Mouse (Mus musculus) lung, postnatal 0 days (tissue): ENCODE measurements around the gene Mff. TPM values are rescaled to one million over a fixed set of nuclear protein-coding genes. Genes with fewer than 3 reads are reported as not detected.

Source experiments
- ATAC-seq: fragments of 200-750 bp; cut with Nextera tagmentation; 2 replicates; pipeline ENCODE4 v1.8.0; 2017; ENCODE audit warnings: moderate library complexity
- DNase-seq: peaks from one replicate; pipeline ENCODE4 v3.0.0-alpha.2; 2016; ENCODE audit warnings: low spot score
- H3K27ac ChIP-seq: fragments of 300-500 bp; sonication (generic); 2 replicates; pipeline ENCODE4 v1.5.1; 2014; ENCODE audit warnings: antibody characterized with exemption, mild to moderate bottlenecking, low read length, mixed read lengths
- H3K27me3 ChIP-seq: fragments of 300-500 bp; sonication (generic); replicated peaks from 2 replicates; pipeline ENCODE4 v1.6.1; 2014; ENCODE audit warnings: low read length, mixed read lengths; ENCODE audit not compliant: insufficient read depth
- H3K36me3 ChIP-seq: fragments of 300-500 bp; sonication (generic); 2 replicates; pipeline ENCODE4 v1.6.1; 2014; ENCODE audit warnings: low read length, mixed read lengths; ENCODE audit not compliant: insufficient read depth
- H3K4me1 ChIP-seq: fragments of 300-500 bp; sonication (generic); 2 replicates; pipeline ENCODE4 v1.6.1; 2014; ENCODE audit warnings: antibody characterized with exemption, low read depth, low read length, mixed read lengths; ENCODE audit not compliant: insufficient read depth
- H3K4me2 ChIP-seq: fragments of 300-500 bp; sonication (generic); replicated peaks from 2 replicates; pipeline ENCODE4 v1.6.1; 2014; ENCODE audit warnings: low read depth, mild to moderate bottlenecking, low read length, moderate library complexity, mixed read lengths
- H3K4me3 ChIP-seq: fragments of 300-500 bp; sonication (generic); 2 replicates; pipeline ENCODE4 v1.5.1; 2014; ENCODE audit warnings: low read depth, low read length
- H3K9ac ChIP-seq: fragments of 300-500 bp; sonication (generic); replicated peaks from 2 replicates; pipeline ENCODE4 v1.6.1; 2014; ENCODE audit warnings: low read depth, mild to moderate bottlenecking
- H3K9me3 ChIP-seq: fragments of 300-500 bp; sonication (generic); 2 replicates; pipeline ENCODE4 v1.6.1; 2016; ENCODE audit warnings: low read length, mixed read lengths
- CTCF ChIP-seq: IDR thresholded peaks from 2 replicates; pipeline ENCODE4 v1.5.1; 2016; ENCODE audit warnings: antibody characterized with exemption, mild to moderate bottlenecking
- EP300 ChIP-seq: IDR thresholded peaks from 2 replicates; pipeline ENCODE4 v1.6.1; 2016; ENCODE audit warnings: antibody characterized with exemption, mild to moderate bottlenecking, control low read depth
- WGBS: fragments of 180-500 bp; shearing (Covaris S2); extraction: QIAGEN DNeasy Blood & Tissue Kit; methylation state at CpG from one replicate; pipeline ENCODE4 v1.1.7; 2014; 5-methylcytosine and 5-hydroxymethylcytosine counted together
- polyA plus RNA-seq: library from polyadenylated mRNA; unstranded; fragments of >200 nt; fragmentation: Nextera tagmentation; extraction: Ambion mirVana; gene quantifications from 2 replicates; pipeline ENCODE4 v1.2.1, GENCODE M21; 2015

Mff gene
- polyA plus RNA-seq, 1 experiment from 2014 or later = 180 TPM

DNA sequence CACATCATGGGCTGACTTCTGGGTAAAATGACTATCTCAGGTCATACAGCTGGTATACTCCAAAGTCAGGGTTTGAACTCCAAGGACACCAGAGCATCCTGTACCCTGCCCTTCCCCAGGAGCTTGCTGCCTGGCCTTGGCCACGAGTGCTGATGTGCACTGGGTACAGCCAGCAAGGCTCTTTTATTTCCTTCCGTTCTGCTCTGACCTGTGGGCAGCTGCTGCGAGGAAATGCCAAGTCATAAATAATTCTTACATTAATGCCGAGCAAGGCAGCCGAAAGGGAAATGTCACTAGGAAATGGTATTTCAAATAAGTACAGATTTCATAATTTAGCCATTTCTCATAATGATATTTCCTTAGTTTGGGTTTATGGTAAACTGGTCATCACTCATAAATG, 73.6 kb downstream of the Mff start:
- Histone ChIP-seq H3K9ac (no peak overlapping the region), H3K4me3 (no peak overlapping the region), H3K4me2 (no peak overlapping the region), H3K27me3 (no peaks in the 10 kb centered on the region), H3K9me3 (no peaks in the 10 kb centered on the region), H3K27ac (no peak overlapping the region), H3K4me1 (0 out of 2 replicates have a peak, but pooled peaks cover 3% of the 10 kb centered on the region), H3K36me3 (no peaks in the 10 kb centered on the region)
- ATAC-seq (peak; percentile 65), DNase-seq (peak; percentile 37)
- TF ChIP-seq CTCF (no peak), EP300 (peak; percentile 47)
- WGBS = 39% methylated on average over 5 of the region's 5 CpGs

DNA sequence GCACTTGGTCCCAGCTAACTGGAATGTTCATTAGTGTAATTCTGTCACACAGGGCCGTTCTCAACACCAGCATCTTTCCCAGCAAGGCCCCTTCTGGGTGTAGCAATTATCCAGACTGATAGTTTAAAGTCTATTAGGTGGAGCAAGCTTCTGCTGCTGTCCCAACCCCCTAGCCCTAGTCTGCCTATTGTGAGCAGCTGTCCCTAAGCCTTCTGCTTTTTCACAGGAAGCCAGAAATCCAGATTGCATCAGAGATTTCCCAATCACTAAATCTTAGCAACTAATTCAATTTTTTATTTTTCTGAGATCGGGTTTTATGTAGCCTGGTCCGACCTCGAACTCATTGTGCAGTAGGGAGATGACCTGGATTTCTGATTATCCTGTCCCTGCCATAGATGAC, 74.2 kb downstream of the Mff start:
- Histone ChIP-seq H3K27me3 (no peaks in the 10 kb centered on the region), H3K4me3 (no peak overlapping the region), H3K9me3 (no peaks in the 10 kb centered on the region), H3K4me1 (0 out of 2 replicates have a peak, but pooled peaks cover 3% of the 10 kb centered on the region), H3K27ac (no peak overlapping the region), H3K4me2 (no peak overlapping the region), H3K9ac (no peak overlapping the region), H3K36me3 (no peaks in the 10 kb centered on the region)
- ATAC-seq (peak; percentile 45), DNase-seq (peak; percentile 71)
- 64% methylated on average over 4 of the region's 4 CpGs for WGBS
- TF ChIP-seq EP300 (no peak), CTCF (no peak)

DNA sequence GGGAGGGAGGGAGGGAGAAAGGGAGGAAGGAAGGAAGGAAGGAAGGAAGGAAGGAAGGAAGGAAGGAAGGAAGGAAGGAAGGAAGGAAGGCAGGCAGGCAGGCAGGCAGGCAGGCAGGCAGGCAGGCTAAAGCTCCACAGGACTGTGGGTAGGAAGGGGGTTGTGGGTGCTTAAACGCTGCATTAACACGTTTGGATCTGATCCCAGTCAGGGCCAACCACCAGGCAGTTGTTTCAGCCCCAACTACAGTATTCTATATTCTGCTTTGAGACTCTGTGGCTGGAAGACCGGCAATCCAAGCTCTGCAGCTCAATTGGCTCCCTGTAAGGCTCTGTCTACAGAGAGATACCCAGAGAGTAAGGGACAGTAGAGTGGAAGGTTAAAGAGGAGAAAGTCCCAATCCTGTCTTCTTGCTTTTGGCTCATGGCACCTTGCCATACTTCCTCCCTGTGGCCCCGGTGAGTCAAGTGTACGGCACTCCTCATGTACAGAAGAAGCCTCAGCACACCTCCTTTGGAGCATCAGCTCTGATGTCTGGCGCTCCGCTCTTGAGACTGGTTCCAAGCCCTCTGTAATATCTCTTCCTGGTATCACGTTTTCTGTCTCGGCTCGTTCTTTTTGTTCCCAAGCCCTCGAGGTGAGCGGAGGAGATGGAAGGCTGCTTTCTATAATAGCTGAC, 76.6 kb downstream of the Mff start:
- Histone ChIP-seq H3K36me3 (no peaks in the 10 kb centered on the region), H3K27ac (no peak overlapping the region), H3K4me3 (no peak overlapping the region), H3K4me1 (0 out of 2 replicates have a peak, but pooled peaks cover 3% of the 10 kb centered on the region), H3K9ac (no peak overlapping the region), H3K27me3 (no peaks in the 10 kb centered on the region), H3K9me3 (no peaks in the 10 kb centered on the region), H3K4me2 (no peak overlapping the region)
- no peak for ATAC-seq
- WGBS = 71% methylated on average over 12 of the region's 12 CpGs
- DNase-seq = no peak
- TF ChIP-seq EP300 (no peak), CTCF (no peak)

Other genes with a start within 250 kb of the Mff start
- 67.3 and 78.7 TPM in 2 replicates for gene Col4a4, start 138.0 kb upstream of the Mff start, polyA plus RNA-seq
- gene Col4a3, start 138.0 kb upstream of the Mff start, polyA plus RNA-seq = 114 and 120 TPM in 2 replicates
- gene Tm4sf20, start 43.6 kb downstream of the Mff start, polyA plus RNA-seq = 0.07 TPM in 1 of 2 replicates, not detected in the other
- not detected in 2 replicates for gene Gm47791, start 46.4 kb downstream of the Mff start, polyA plus RNA-seq
- gene Agfg1, start 114.6 kb downstream of the Mff start, polyA plus RNA-seq = 28.3 and 34.8 TPM in 2 replicates
- not detected in 2 replicates for gene A030005L19Rik, start 188.4 kb downstream of the Mff start, polyA plus RNA-seq
- not detected in 2 replicates for gene A030014E15Rik, start 200.0 kb downstream of the Mff start, polyA plus RNA-seq
- not detected in 2 replicates for gene Gm6217, start 206.5 kb downstream of the Mff start, polyA plus RNA-seq
- not detected in 2 replicates for gene A030003K21Rik, start 218.5 kb downstream of the Mff start, polyA plus RNA-seq
- gene Gm7544, start 231.1 kb downstream of the Mff start, polyA plus RNA-seq = not detected in 2 replicates
- not detected in 2 replicates for gene Gm47955, start 235.4 kb downstream of the Mff start, polyA plus RNA-seq